Mouse (Mus musculus) forebrain, embryonic 11.5 days (tissue): ENCODE results near the gene Rsbn1. TPM values are rescaled to one million over a fixed set of nuclear protein-coding genes. Genes with fewer than 3 reads are reported as not detected.

Source experiments
- ATAC-seq: fragments of 200-750 bp; cut with Nextera tagmentation; replicated peaks from 2 replicates; pipeline ENCODE4 v1.8.0; 2017; ENCODE audit warnings: moderate TSS enrichment; ENCODE audit not compliant: low FRiP score
- DNase-seq: peaks from one replicate; pipeline ENCODE4 v3.0.0-alpha.2; 2017; ENCODE audit warnings: low spot score
- H3K27ac ChIP-seq: fragments of 300-500 bp; sonication (generic); 2 replicates; pipeline ENCODE4 v1.5.1; 2014; ENCODE audit warnings: low read depth, low read length
- H3K27me3 ChIP-seq: fragments of 300-500 bp; sonication (generic); 2 replicates; pipeline ENCODE4 v1.6.1; 2014; ENCODE audit warnings: mild to moderate bottlenecking, low read length, mixed read lengths; ENCODE audit not compliant: control insufficient read depth, insufficient read depth
- H3K36me3 ChIP-seq: fragments of 300-500 bp; sonication (generic); 2 replicates; pipeline ENCODE4 v1.6.1; 2014; ENCODE audit warnings: mild to moderate bottlenecking, low read length, moderate library complexity, mixed read lengths; ENCODE audit not compliant: control insufficient read depth, insufficient read depth
- H3K4me1 ChIP-seq: fragments of 300-500 bp; sonication (generic); replicated peaks from 2 replicates; pipeline ENCODE4 v1.6.1; 2014; ENCODE audit warnings: low read length, mixed read lengths; ENCODE audit not compliant: control insufficient read depth, insufficient read depth
- H3K4me2 ChIP-seq: fragments of 300-500 bp; sonication (generic); 2 replicates; pipeline ENCODE4 v1.6.1; 2014; ENCODE audit warnings: low read depth, mild to moderate bottlenecking, low read length, moderate library complexity, mixed read lengths; ENCODE audit not compliant: severe bottlenecking
- H3K4me3 ChIP-seq: fragments of 300-500 bp; sonication (generic); 2 replicates; pipeline ENCODE4 v1.5.1; 2014; ENCODE audit warnings: low read depth, low read length
- H3K9ac ChIP-seq: fragments of 300-500 bp; sonication (generic); 2 replicates; pipeline ENCODE4 v1.6.1; 2014; ENCODE audit warnings: low read length
- H3K9me3 ChIP-seq: fragments of 300-500 bp; sonication (generic); 2 replicates; pipeline ENCODE4 v1.6.1; 2016; ENCODE audit warnings: low read length, mixed read lengths; ENCODE audit not compliant: control insufficient read depth
- WGBS: fragments of 180-500 bp; shearing (Covaris S2); extraction: QIAGEN DNeasy Blood & Tissue Kit; methylation state at CpG from one replicate; pipeline ENCODE4 v1.1.7; 2014; 5-methylcytosine and 5-hydroxymethylcytosine counted together
- polyA plus RNA-seq: library from polyadenylated mRNA; unstranded; fragments of >200 nt; fragmentation: Nextera tagmentation; extraction: Ambion mirVana; gene quantifications from 2 replicates; pipeline ENCODE4 v1.2.1, GENCODE M21; 2014

Gene Rsbn1
- polyA plus RNA-seq, 1 experiment from 2014 or later, result 23.6 TPM

DNA sequence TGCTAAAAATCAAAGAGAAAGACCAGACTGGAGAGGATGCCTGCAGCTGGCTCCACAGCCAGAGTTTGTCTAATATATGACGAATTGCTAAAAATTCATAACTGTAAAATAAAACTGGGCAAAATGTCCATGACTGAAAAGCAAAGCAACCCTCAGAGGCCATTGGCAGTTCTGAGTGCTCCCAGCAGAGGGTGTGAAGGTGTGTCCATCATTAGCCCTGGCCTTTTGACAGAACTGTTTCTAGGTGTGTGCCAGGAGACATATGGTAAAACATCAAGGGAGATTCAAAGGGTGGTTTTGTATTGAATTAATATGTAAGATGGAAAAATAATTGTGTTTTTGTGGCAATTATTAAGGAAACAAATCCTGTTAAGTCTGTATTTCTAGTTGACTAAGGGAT lies 9.2 kb upstream of the Rsbn1 start:
- Histone ChIP-seq H3K4me2 (no peak overlapping the region), H3K4me1 (no peaks in the 10 kb centered on the region), H3K36me3 (no peaks in the 10 kb centered on the region), H3K9me3 (no peaks in the 10 kb centered on the region), H3K27me3 (no peaks in the 10 kb centered on the region), H3K27ac (no peak overlapping the region), H3K9ac (no peak overlapping the region), H3K4me3 (no peak overlapping the region)
- ATAC-seq (no peak), DNase-seq (no peak)
- 94% methylated on average over 1 of the region's 1 CpGs for WGBS

DNA sequence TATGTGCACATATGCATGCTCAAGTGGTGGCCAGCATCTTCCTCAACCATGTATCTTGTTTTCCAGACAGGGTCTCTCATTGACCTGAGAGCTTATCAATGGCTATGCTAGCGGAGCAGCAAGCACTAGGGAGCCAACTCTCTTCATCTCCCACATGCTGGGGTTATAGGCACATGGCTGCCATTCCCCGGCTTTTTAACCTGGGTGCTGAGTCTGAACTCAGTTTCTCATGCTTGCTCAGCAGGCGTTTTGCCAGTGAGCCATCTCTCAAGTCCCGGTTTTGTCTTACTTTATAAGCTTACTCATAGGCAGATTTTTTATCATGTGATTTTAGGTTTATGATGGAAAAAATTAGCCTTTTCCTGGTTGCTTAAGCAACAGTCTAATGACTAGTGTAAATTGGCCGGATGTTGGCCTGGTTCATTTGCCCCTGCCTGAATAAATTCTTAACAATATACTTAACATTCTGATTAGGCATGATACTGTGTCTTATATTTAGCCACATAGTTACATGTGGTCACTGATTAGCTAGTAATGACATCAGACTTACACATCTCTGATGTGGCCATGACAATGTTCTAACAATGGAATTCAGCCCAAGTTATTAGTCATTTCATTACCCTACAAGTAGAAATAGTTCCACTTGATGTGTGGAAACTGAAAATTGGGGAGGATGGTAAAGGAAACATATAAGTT lies 6.4 kb upstream of the Rsbn1 start:
- no peaks in the 10 kb centered on the region for H3K9me3 ChIP-seq
- WGBS, result 78% methylated on average over 5 of the region's 5 CpGs
- H3K27me3 ChIP-seq, result no peaks in the 10 kb centered on the region
- H3K27ac ChIP-seq, result no peak overlapping the region
- H3K36me3 ChIP-seq, result no peaks in the 10 kb centered on the region
- H3K4me2 ChIP-seq, result no peak overlapping the region
- H3K4me1 ChIP-seq, result no peaks in the 10 kb centered on the region
- H3K9ac ChIP-seq, result no peak overlapping the region
- DNase-seq (no peak), ATAC-seq (no peak)
- no peak overlapping the region for H3K4me3 ChIP-seq

- ATAC-seq, result no peak
- H3K27ac ChIP-seq, result no peak overlapping the region
- H3K4me2 ChIP-seq, result no peak overlapping the region
- no peaks in the 10 kb centered on the region for H3K27me3 ChIP-seq
- no peaks in the 10 kb centered on the region for H3K4me1 ChIP-seq
- no peak for DNase-seq
- H3K36me3 ChIP-seq, result no peaks in the 10 kb centered on the region
- 77% methylated on average over 2 of the region's 2 CpGs for WGBS
- H3K9me3 ChIP-seq, result no peaks in the 10 kb centered on the region
- no peak overlapping the region for H3K4me3 ChIP-seq
- H3K9ac ChIP-seq, result no peak overlapping the region
These were observed 5.1 kb upstream of the Rsbn1 start for GRCm38 (mm10) chr3:103908781-103909180.

DNA sequence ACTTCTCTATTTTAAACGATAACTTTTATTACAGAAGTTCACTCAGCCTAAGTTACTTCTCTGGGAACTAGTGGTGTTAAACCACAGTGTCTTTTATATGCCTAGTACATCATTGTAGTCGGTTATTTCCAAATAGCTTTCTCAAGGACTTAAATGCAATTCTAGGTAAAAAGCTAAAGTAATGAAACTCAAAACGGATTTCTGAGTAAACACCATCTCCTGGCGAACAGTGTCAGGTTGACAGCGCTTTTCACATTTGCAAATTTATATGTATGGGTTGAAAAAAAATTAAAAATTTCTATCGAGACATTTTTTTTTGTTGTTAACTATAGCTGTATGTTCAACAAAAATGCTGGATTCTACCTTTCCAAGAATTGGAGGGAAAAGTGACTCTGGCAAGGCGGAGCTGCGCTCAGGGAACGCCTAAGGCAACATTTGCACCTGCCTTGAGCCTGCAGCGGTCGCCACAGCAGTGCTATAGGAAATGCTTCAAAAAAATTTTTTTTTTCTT lies 414 bp upstream of the Rsbn1 start:
- Histone ChIP-seq H3K4me1 (peaks cover 3% of the 10 kb centered on the region; the same call in 1 of the 2 replicates), H3K27ac (peak overlapping the region; percentile 83), H3K9ac (peak overlapping the region; percentile 64), H3K4me2 (peak overlapping the region; percentile 64), H3K4me3 (peak overlapping the region; percentile 99), H3K9me3 (no peaks in the 10 kb centered on the region), H3K36me3 (no peaks in the 10 kb centered on the region), H3K27me3 (no peaks in the 10 kb centered on the region)
- WGBS, result 5% methylated on average over 11 of the region's 11 CpGs
- ATAC-seq, result peak; percentile 31
- DNase-seq, result peak; percentile 66

DNA sequence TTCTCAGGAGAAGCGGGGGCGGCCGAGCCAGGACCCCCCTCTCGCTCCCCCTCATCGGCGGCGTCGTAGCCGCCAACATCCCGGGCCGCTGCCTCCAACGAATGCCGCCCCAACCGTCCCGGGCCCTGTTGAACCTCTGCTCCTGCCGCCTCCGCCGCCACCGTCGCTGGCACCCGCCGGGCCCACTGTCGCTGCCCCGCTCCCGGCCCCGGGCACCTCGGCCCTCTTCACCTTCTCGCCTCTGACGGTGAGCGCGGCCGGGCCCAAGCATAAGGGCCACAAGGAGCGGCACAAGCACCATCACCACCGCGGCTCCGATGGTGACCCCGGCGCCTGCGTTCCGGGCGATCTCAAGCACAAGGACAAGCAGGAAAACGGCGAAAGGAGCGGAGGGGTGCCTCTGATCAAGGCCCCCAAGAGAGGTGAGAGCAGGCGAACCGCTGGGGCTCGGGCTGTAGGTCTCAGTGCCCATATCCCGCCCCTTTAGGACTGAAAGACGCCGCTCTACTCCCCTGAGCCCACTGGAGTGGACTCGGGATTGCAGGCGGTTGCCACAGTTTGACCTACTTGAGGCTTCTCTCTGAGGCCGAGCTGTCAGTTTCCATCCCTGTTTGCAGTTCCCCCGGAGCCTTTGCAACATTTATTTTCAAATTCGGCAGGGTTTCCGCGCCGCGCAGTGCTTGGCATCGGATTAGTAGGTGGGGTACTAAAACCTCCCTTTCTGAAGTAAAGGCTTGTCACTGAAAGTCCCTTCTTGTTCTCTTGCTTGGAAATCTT lies 1.0 kb downstream of the Rsbn1 start:
- DNase-seq, result peak; percentile 82
- ATAC-seq, result peak; percentile 61
- H3K9ac ChIP-seq, result peak overlapping the region; percentile 90
- H3K27ac ChIP-seq, result peak overlapping the region; percentile 85
- no peaks in the 10 kb centered on the region for H3K27me3 ChIP-seq
- peaks cover 3% of the 10 kb centered on the region; the same call in 1 of the 2 replicates for H3K4me1 ChIP-seq
- no peaks in the 10 kb centered on the region for H3K36me3 ChIP-seq
- WGBS, result 1% methylated on average over 58 of the region's 60 CpGs
- H3K4me3 ChIP-seq, result peak overlapping the region; percentile 99
- H3K4me2 ChIP-seq, result peak overlapping the region; percentile 64
- no peaks in the 10 kb centered on the region for H3K9me3 ChIP-seq

- Histone ChIP-seq H3K27me3 (no peaks in the 10 kb centered on the region), H3K9me3 (no peaks in the 10 kb centered on the region), H3K27ac (no peak overlapping the region), H3K9ac (peak overlapping the region; percentile 90), H3K36me3 (no peaks in the 10 kb centered on the region), H3K4me1 (peaks cover 3% of the 10 kb centered on the region; the same call in 1 of the 2 replicates), H3K4me3 (peak overlapping the region; percentile 99), H3K4me2 (peak overlapping the region; percentile 64)
- 14% methylated on average over 7 of the region's 7 CpGs for WGBS
- no peak for ATAC-seq
- DNase-seq, result no peak
These were observed 1.6 kb downstream of the Rsbn1 start for GRCm38 (mm10) chr3:103915509-103915896.

GRCm38 (mm10) chr3:103916205-103916838 lies 2.4 kb downstream of the Rsbn1 start:
- Histone ChIP-seq H3K4me2 (peak overlapping the region; percentile 64), H3K27ac (no peak overlapping the region), H3K9ac (peak overlapping the region; percentile 50), H3K4me3 (peak overlapping the region; percentile 99), H3K4me1 (peaks cover 3% of the 10 kb centered on the region; the same call in 1 of the 2 replicates), H3K27me3 (no peaks in the 10 kb centered on the region), H3K9me3 (no peaks in the 10 kb centered on the region), H3K36me3 (no peaks in the 10 kb centered on the region)
- DNase-seq (no peak), ATAC-seq (no peak)
- 73% methylated on average over 5 of the region's 5 CpGs for WGBS

GRCm38 (mm10) chr3:103916839-103917237 lies 2.9 kb downstream of the Rsbn1 start:
- peak overlapping the region; percentile 64 for H3K4me2 ChIP-seq
- H3K27me3 ChIP-seq, result no peaks in the 10 kb centered on the region
- peaks cover 3% of the 10 kb centered on the region; the same call in 1 of the 2 replicates for H3K4me1 ChIP-seq
- DNase-seq, result no peak
- H3K9ac ChIP-seq, result peak overlapping the region; percentile 50; the same call in 1 of the 2 replicates
- H3K9me3 ChIP-seq, result no peaks in the 10 kb centered on the region
- peak overlapping the region; percentile 99; the same call in 1 of the 2 replicates for H3K4me3 ChIP-seq
- 76% methylated on average over 3 of the region's 3 CpGs for WGBS
- ATAC-seq, result no peak
- no peaks in the 10 kb centered on the region for H3K36me3 ChIP-seq
- H3K27ac ChIP-seq, result no peak overlapping the region
